ENCODE assay signal across 8 mouse cellular contexts in genomic region chr16:28445800-28446333, GRCm38 (mm10).
DNase-seq lines count a peak whose midpoint lies in the region; ATAC-seq and TF ChIP-seq lines count a peak whose summit lies in the region.

No protein-coding gene starts in this region.

- ATAC-seq in kidney, postnatal 0 days (replicated peaks; ENCODE audit: low FRiP score, low read depth), result peak; percentile 26; the same call in 1 of the 2 replicates
- peak; percentile 64 for ATAC-seq in limb, embryonic 14.5 days (ENCODE audit: low FRiP score, low read depth)

- peak overlapping the region; percentile 62 for H3K9ac ChIP-seq in kidney, postnatal 0 days (ENCODE audit: low read depth, low read length)
- H3K9ac ChIP-seq in limb, embryonic 14.5 days (ENCODE audit: low read depth, low read length, severe bottlenecking), result peak overlapping the region; percentile 72

- no peaks in the 10 kb centered on the region for H3K36me3 ChIP-seq in kidney, postnatal 0 days (ENCODE audit: insufficient read depth, low read length)
- no peaks in the 10 kb centered on the region for H3K36me3 ChIP-seq in limb, embryonic 14.5 days (ENCODE audit: control insufficient read depth, insufficient read depth, low read length)

- DNase-seq in kidney, postnatal 0 days (ENCODE audit: low spot score), result peak; percentile 10
- no peak for DNase-seq in kidney, adult 9 months
- no peak for DNase-seq in cerebellum, adult 2 months
- DNase-seq in frontal cortex, postnatal 10 days (ENCODE audit: low spot score in 2 of 2), result peak; percentile 18 to 47
- DNase-seq in limb, embryonic 14.5 days (ENCODE audit: low spot score), result peak; percentile 10
- DNase-seq in yolk sac, embryonic 10.5 days (ENCODE audit: low spot score), result no peak
- DNase-seq in adrenal gland, adult 8-10 months, result no peak

- H3K27me3 ChIP-seq in kidney, postnatal 0 days (ENCODE audit: insufficient read depth, low read length), result peaks cover 11% of the 10 kb centered on the region
- no peaks in the 10 kb centered on the region for H3K27me3 ChIP-seq in cerebellum, adult 2 months (ENCODE audit: control insufficient read depth, insufficient read depth, low read length)
- peaks cover 14% of the 10 kb centered on the region; the same call in 1 of the 2 replicates for H3K27me3 ChIP-seq in limb, embryonic 14.5 days (ENCODE audit: control insufficient read depth, insufficient read depth, low read length)

- WGBS in kidney, postnatal 0 days, result 0% methylated on average over 40 of the region's 42 CpGs
- WGBS in cerebellum, adult 2 months, result 2% methylated on average over 39 of the region's 42 CpGs
- under 1% methylated on average over 29 of the region's 42 CpGs for WGBS in limb, embryonic 14.5 days
- 1% methylated on average over 42 of the region's 42 CpGs for WGBS in olfactory bulb, adult 2 months

- peak overlapping the region; percentile 69 for H3K4me3 ChIP-seq in kidney, postnatal 0 days (replicated peaks; ENCODE audit: low read depth, low read length)
- peak overlapping the region; percentile 73 for H3K4me3 ChIP-seq in cerebellum, adult 2 months (replicated peaks; ENCODE audit: insufficient read depth, low read depth, low read length)
- H3K4me3 ChIP-seq in limb, embryonic 14.5 days (replicated peaks; ENCODE audit: low read length), result peak overlapping the region; percentile 69
- peak overlapping the region; percentile 97 for H3K4me3 ChIP-seq in olfactory bulb, adult 2 months (ENCODE audit: insufficient read depth, low read depth, low read length)

- no peaks in the 10 kb centered on the region for H3K4me1 ChIP-seq in kidney, postnatal 0 days (replicated peaks; ENCODE audit: insufficient read depth, low read length)
- H3K4me1 ChIP-seq in cerebellum, adult 2 months (ENCODE audit: control insufficient read depth, insufficient read depth, low read length), result peaks cover 7% of the 10 kb centered on the region; the same call in 1 of the 2 replicates
- 0 out of 2 replicates have a peak, but pooled peaks cover 2% of the 10 kb centered on the region for H3K4me1 ChIP-seq in limb, embryonic 14.5 days (ENCODE audit: control insufficient read depth, insufficient read depth, low read length)
- H3K4me1 ChIP-seq in olfactory bulb, adult 2 months (ENCODE audit: control insufficient read depth, insufficient read depth, low read length), result peaks cover 3% of the 10 kb centered on the region

- TF ChIP-seq CTCF in kidney, postnatal 0 days (IDR thresholded peaks at IDR 0.05; ENCODE audit: low read depth), result no peak
- no peak for TF ChIP-seq CTCF in cerebellum, adult 2 months (IDR thresholded peaks at IDR 0.05; ENCODE audit: borderline replicate concordance, insufficient read depth, low read depth, low read length)
- TF ChIP-seq CTCF in olfactory bulb, adult 2 months (IDR thresholded peaks at IDR 0.05; ENCODE audit: insufficient read depth, low read depth, low read length), result no peak

- TF ChIP-seq POLR2A in cerebellum, adult 2 months (IDR thresholded peaks at IDR 0.05; ENCODE audit: borderline replicate concordance, insufficient read depth, low read length), result no peak
- no peak for TF ChIP-seq POLR2A in limb, embryonic 14.5 days (IDR thresholded peaks at IDR 0.05; ENCODE audit: borderline replicate concordance, extremely low read depth, insufficient read depth, insufficient read length)
- 0 out of 2 replicates have a peak, but pooled peaks have one; percentile 29 for TF ChIP-seq POLR2A in olfactory bulb, adult 2 months (IDR thresholded peaks at IDR 0.05; ENCODE audit: insufficient read depth, low read depth, low read length)

- H3K4me2 ChIP-seq in kidney, postnatal 0 days (ENCODE audit: low read length), result peak overlapping the region; percentile 95
- peak overlapping the region; percentile 97 for H3K4me2 ChIP-seq in limb, embryonic 14.5 days (replicated peaks; ENCODE audit: low read depth, low read length, severe bottlenecking)

- no peak overlapping the region for H3K27ac ChIP-seq in kidney, postnatal 0 days
- peak overlapping the region; percentile 98 for H3K27ac ChIP-seq in cerebellum, adult 2 months (ENCODE audit: insufficient read depth, low read length)
- peak overlapping the region; percentile 75 for H3K27ac ChIP-seq in limb, embryonic 14.5 days (replicated peaks; ENCODE audit: low read depth, low read length)
- H3K27ac ChIP-seq in olfactory bulb, adult 2 months (ENCODE audit: insufficient read depth, low read depth, low read length), result peak overlapping the region; percentile 98

- H3K9me3 ChIP-seq in kidney, postnatal 0 days (replicated peaks; ENCODE audit: low read length), result no peaks in the 10 kb centered on the region
- H3K9me3 ChIP-seq in limb, embryonic 14.5 days (ENCODE audit: control insufficient read depth, low read length), result no peaks in the 10 kb centered on the region

Comparison
In these comparisons a context has a peak if more than half of its experiments do, and no peak if none do; other contexts are left out.
1. DNase-seq: peak in kidney, postnatal 0 days (single experiment), frontal cortex, postnatal 10 days (2 of 2) and limb, embryonic 14.5 days (single experiment); none in kidney, adult 9 months (single experiment), cerebellum, adult 2 months (0 of 2), yolk sac, embryonic 10.5 days (single experiment) and adrenal gland, adult 8-10 months (single experiment).
2. Peak in every context shown above with its lines, with median percentiles within 50 percentile points of each other: H3K4me3 ChIP-seq.